Mouse (Mus musculus): ENCODE results near the gene Kcnt1. TPM values are rescaled to one million over a fixed set of nuclear protein-coding genes. Genes with fewer than 3 reads are reported as not detected.

Kcnt1 gene
- polyA plus RNA-seq, 1 experiment from 2014 or later: 3.3 TPM

DNA sequence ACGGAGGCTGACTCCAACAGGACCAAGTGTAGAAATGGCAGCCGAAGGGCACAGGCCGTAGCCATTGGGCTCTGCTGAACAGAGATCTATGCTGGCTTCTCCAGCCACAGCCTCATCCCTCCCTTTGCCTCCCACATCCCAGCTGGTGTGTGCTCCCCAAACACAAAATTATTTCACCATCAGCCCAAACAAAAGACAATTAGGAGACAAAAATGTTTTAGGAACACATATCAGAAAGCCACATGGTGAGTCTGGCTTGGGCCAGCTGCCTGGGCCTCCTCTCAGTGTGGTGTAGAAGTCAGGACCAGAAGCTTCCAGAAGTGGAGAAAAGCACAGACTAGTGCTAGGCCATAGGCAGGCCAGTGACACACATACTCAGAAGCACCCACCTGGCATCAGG lies 19.4 kb upstream of the Kcnt1 start:
- Histone ChIP-seq H3K27me3 (replicated peaks; ENCODE audit: control insufficient read depth, insufficient read depth, low read length) (no peaks in the 10 kb centered on the region), H3K9me3 (replicated peaks; ENCODE audit: control insufficient read depth, low read length) (no peaks in the 10 kb centered on the region), H3K36me3 (ENCODE audit: control insufficient read depth, insufficient read depth, low read length) (no peaks in the 10 kb centered on the region), H3K27ac (ENCODE audit: low read depth, low read length) (no peak overlapping the region), H3K9ac (ENCODE audit: low read length) (no peak overlapping the region), H3K4me1 (ENCODE audit: control insufficient read depth, insufficient read depth, low read length) (0 out of 2 replicates have a peak, but pooled peaks cover 4% of the 10 kb centered on the region), H3K4me2 (ENCODE audit: low read length) (no peak overlapping the region), H3K4me3 (ENCODE audit: low read depth, low read length) (no peak overlapping the region)
- ATAC-seq: no peak
- no peak for DNase-seq (ENCODE audit: low spot score)
- WGBS: 89% methylated on average over 3 of the region's 3 CpGs

DNA sequence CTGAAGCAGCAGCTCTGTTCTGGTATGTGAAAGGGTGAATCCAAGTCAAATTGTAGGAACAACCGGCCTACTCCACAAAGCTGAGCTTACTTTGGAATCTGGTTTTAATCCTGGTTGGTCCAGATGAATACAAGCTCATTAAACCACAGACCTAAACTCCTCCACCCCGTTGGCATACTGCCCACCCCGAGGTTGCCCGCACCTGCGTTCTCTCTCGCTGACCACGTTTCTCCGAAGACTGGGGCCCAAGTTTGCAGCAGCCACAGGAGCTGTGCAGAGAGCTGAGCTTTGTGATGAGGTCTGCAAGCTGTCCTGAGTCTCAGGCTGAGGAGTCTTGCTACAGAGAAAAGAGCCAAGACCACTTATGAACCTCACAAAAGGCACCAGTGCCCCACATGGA lies 17.0 kb upstream of the Kcnt1 start:
- Histone ChIP-seq H3K4me1 (ENCODE audit: control insufficient read depth, insufficient read depth, low read length) (0 out of 2 replicates have a peak, but pooled peaks cover 4% of the 10 kb centered on the region), H3K36me3 (ENCODE audit: control insufficient read depth, insufficient read depth, low read length) (no peaks in the 10 kb centered on the region), H3K4me3 (ENCODE audit: low read depth, low read length) (no peak overlapping the region), H3K9me3 (replicated peaks; ENCODE audit: control insufficient read depth, low read length) (no peaks in the 10 kb centered on the region), H3K27ac (ENCODE audit: low read depth, low read length) (no peak overlapping the region), H3K9ac (ENCODE audit: low read length) (no peak overlapping the region), H3K27me3 (replicated peaks; ENCODE audit: control insufficient read depth, insufficient read depth, low read length) (no peaks in the 10 kb centered on the region), H3K4me2 (ENCODE audit: low read length) (no peak overlapping the region)
- ATAC-seq (no peak), DNase-seq (ENCODE audit: low spot score) (no peak)
- 61% methylated on average over 8 of the region's 8 CpGs for WGBS

DNA sequence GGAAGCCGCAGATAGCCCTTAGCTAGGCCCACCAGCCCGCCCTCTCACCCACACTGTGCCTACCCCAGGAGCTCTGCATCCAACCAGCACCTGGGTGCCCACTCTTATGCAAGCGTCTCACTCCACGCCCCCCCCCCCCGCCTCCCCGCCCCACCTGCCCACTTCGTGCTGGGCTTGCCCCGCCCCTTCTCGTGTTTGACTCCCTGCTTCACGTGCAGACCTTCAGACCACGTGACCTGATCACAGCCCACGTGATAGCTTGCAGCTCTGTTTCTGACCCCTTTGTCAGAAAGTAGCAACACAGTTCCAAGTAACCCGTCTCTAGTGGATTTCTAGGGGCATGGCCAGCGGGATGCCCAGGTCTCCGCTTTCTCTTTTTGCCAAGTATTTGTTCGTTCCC lies 16.3 kb upstream of the Kcnt1 start, which contains the start of gene Sohlh1:
Sohlh1 (minus strand) TSS at position 23 of the 400 bp plus-strand sequence.
- H3K27ac ChIP-seq (ENCODE audit: low read depth, low read length): no peak within 1 kb of the TSS
- no peaks in the 10 kb centered on the region for H3K9me3 ChIP-seq (replicated peaks; ENCODE audit: control insufficient read depth, low read length)
- H3K4me1 ChIP-seq (ENCODE audit: control insufficient read depth, insufficient read depth, low read length): 0 out of 2 replicates have a peak, but pooled peaks cover 4% of the 10 kb centered on the region
- H3K4me2 ChIP-seq (ENCODE audit: low read length): no peak within 1 kb of the TSS
- ATAC-seq: no peak
- DNase-seq (ENCODE audit: low spot score): no peak
- H3K27me3 ChIP-seq (replicated peaks; ENCODE audit: control insufficient read depth, insufficient read depth, low read length): no peaks in the 10 kb centered on the region
- H3K4me3 ChIP-seq (ENCODE audit: low read depth, low read length): no peak within 1 kb of the TSS
- H3K9ac ChIP-seq (ENCODE audit: low read length): no peak within 1 kb of the TSS
- no peaks in the 10 kb centered on the region for H3K36me3 ChIP-seq (ENCODE audit: control insufficient read depth, insufficient read depth, low read length)
- 85% methylated on average over 14 of the region's 16 CpGs for WGBS

DNA sequence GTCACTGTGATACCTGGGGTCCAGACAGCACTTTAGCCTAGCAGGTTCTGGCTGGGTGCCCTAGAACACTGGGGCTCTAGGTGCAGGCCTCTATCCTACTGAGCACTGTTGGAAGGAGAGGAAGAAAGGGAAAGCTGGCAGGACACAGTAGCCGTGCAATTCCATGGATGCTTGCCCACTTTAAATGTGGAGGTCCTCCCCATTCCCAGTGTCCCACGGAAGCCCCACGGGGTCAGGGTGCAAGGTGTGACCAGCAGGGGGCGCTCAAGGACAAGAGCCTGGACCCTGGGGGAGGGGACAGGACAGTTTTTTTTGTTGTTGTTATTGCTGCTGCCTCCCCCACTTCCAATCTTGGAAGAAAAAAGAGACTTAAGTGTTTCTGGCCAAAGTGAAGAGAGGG lies 13.2 kb upstream of the Kcnt1 start:
- Histone ChIP-seq H3K9ac (ENCODE audit: low read length) (no peak overlapping the region), H3K27me3 (replicated peaks; ENCODE audit: control insufficient read depth, insufficient read depth, low read length) (no peaks in the 10 kb centered on the region), H3K36me3 (ENCODE audit: control insufficient read depth, insufficient read depth, low read length) (no peaks in the 10 kb centered on the region), H3K4me1 (ENCODE audit: control insufficient read depth, insufficient read depth, low read length) (no peaks in the 10 kb centered on the region), H3K4me2 (ENCODE audit: low read length) (no peak overlapping the region), H3K9me3 (replicated peaks; ENCODE audit: control insufficient read depth, low read length) (no peaks in the 10 kb centered on the region), H3K27ac (ENCODE audit: low read depth, low read length) (no peak overlapping the region), H3K4me3 (ENCODE audit: low read depth, low read length) (no peak overlapping the region)
- ATAC-seq: no peak
- peak; percentile 28 for DNase-seq (ENCODE audit: low spot score)
- WGBS: 9% methylated on average over 4 of the region's 4 CpGs

DNA sequence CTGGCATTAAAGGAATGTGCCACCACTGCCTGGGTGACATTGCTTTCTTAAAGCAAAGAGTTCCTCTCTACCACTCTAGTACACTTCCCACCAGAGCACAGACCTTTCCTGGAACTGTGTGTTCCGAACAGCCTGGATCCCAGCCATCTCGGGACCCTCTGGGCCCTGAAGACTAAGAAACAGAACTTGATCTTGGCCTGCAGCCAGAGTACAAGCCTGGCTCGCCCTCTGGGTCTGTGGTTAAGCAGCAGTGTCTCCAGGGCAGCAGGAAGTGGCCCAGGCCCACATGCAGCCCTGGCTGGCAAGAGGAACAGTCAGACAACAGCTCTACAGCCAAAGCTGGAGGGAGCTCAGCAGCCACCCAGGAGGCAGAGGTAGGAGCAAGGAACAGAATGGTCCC lies 10.9 kb upstream of the Kcnt1 start:
- Histone ChIP-seq H3K4me3 (ENCODE audit: low read depth, low read length) (no peak overlapping the region), H3K36me3 (ENCODE audit: control insufficient read depth, insufficient read depth, low read length) (no peaks in the 10 kb centered on the region), H3K27ac (ENCODE audit: low read depth, low read length) (no peak overlapping the region), H3K27me3 (replicated peaks; ENCODE audit: control insufficient read depth, insufficient read depth, low read length) (no peaks in the 10 kb centered on the region), H3K4me2 (ENCODE audit: low read length) (no peak overlapping the region), H3K9me3 (replicated peaks; ENCODE audit: control insufficient read depth, low read length) (no peaks in the 10 kb centered on the region), H3K4me1 (ENCODE audit: control insufficient read depth, insufficient read depth, low read length) (no peaks in the 10 kb centered on the region), H3K9ac (ENCODE audit: low read length) (no peak overlapping the region)
- ATAC-seq: no peak
- no peak for DNase-seq (ENCODE audit: low spot score)
- WGBS: 51% methylated on average over 3 of the region's 3 CpGs

DNA sequence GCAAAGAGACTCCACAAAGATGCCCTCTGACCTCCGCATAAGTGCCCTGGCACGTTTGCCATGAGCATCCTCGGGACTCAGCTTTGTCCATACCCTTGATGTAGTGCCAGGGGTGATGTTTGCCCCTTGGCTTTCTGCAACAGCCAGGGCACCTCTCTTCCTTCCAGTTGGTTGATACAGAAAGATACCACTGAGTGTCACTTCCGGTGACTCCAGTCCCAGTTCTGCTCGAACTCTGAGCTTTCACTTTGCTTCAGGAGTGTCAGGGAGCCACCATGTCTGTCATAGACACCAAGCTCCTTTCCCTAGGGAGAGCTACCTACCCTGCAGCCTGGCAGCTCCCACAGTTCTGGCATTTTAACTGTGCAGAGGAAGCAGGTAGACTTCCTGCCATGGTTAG lies 9.5 kb upstream of the Kcnt1 start:
- 86% methylated on average over 5 of the region's 5 CpGs for WGBS
- ATAC-seq (no peak), DNase-seq (ENCODE audit: low spot score) (no peak)
- Histone ChIP-seq H3K9ac (ENCODE audit: low read length) (no peak overlapping the region), H3K27me3 (replicated peaks; ENCODE audit: control insufficient read depth, insufficient read depth, low read length) (no peaks in the 10 kb centered on the region), H3K27ac (ENCODE audit: low read depth, low read length) (no peak overlapping the region), H3K4me3 (ENCODE audit: low read depth, low read length) (no peak overlapping the region), H3K9me3 (replicated peaks; ENCODE audit: control insufficient read depth, low read length) (no peaks in the 10 kb centered on the region), H3K4me2 (ENCODE audit: low read length) (no peak overlapping the region), H3K4me1 (ENCODE audit: control insufficient read depth, insufficient read depth, low read length) (no peaks in the 10 kb centered on the region), H3K36me3 (ENCODE audit: control insufficient read depth, insufficient read depth, low read length) (no peaks in the 10 kb centered on the region)

DNA sequence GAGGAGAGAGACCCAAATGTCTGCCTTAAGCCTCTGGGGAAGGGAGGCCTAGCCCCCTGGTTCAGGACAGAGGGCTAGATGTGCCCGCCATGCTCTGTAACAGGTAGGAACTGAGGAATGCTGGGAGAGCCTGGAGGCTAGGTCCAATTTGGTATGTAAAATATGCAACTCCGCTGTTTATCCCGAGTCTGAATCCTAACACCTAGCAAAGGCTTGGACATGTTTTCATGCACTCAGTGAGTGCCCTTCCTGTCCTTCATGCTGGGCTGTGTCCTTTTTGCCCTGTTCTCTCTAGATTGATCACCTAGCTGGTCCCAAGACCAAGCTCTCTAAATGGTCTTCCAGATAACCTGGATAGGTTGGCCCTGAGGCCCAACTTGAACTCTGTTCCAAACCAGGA lies 3.6 kb upstream of the Kcnt1 start:
- WGBS: 84% methylated on average over 3 of the region's 3 CpGs
- no peak for ATAC-seq
- Histone ChIP-seq H3K27ac (ENCODE audit: low read depth, low read length) (no peak overlapping the region), H3K9me3 (replicated peaks; ENCODE audit: control insufficient read depth, low read length) (no peaks in the 10 kb centered on the region), H3K4me2 (ENCODE audit: low read length) (no peak overlapping the region), H3K9ac (ENCODE audit: low read length) (no peak overlapping the region), H3K4me3 (ENCODE audit: low read depth, low read length) (no peak overlapping the region), H3K4me1 (ENCODE audit: control insufficient read depth, insufficient read depth, low read length) (peaks cover 13% of the 10 kb centered on the region; the same call in 1 of the 2 replicates), H3K27me3 (replicated peaks; ENCODE audit: control insufficient read depth, insufficient read depth, low read length) (peaks cover 12% of the 10 kb centered on the region; the same call in 1 of the 2 replicates), H3K36me3 (ENCODE audit: control insufficient read depth, insufficient read depth, low read length) (no peaks in the 10 kb centered on the region)
- no peak for DNase-seq (ENCODE audit: low spot score)

DNA sequence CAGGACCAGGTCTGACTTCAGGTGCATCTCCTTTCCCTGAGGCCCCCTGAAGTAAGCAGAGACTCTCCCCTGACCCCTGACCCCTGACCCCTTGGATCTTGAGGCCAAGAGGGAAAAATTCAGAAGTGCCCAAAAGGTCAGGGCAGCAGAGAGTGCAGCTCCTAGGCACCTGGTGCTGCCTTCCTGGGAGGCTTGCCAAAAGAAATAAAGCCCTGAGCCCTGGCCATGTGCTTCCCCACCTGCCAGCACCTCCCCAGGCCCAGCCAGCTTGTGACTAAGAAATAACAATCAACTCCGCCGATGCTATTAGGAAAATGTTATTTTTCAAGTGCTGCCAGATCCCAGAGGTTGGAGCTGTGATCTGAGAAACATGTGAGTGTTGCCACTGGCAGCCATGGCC lies 1.5 kb upstream of the Kcnt1 start:
- ATAC-seq (no peak), DNase-seq (ENCODE audit: low spot score) (no peak)
- Histone ChIP-seq H3K4me2 (ENCODE audit: low read length) (no peak overlapping the region), H3K9me3 (replicated peaks; ENCODE audit: control insufficient read depth, low read length) (no peaks in the 10 kb centered on the region), H3K4me1 (ENCODE audit: control insufficient read depth, insufficient read depth, low read length) (peaks cover 13% of the 10 kb centered on the region; the same call in 1 of the 2 replicates), H3K4me3 (ENCODE audit: low read depth, low read length) (no peak overlapping the region), H3K27ac (ENCODE audit: low read depth, low read length) (no peak overlapping the region), H3K27me3 (replicated peaks; ENCODE audit: control insufficient read depth, insufficient read depth, low read length) (peaks cover 16% of the 10 kb centered on the region; the same call in 1 of the 2 replicates), H3K9ac (ENCODE audit: low read length) (no peak overlapping the region), H3K36me3 (ENCODE audit: control insufficient read depth, insufficient read depth, low read length) (no peaks in the 10 kb centered on the region)
- WGBS: 65% methylated on average over 2 of the region's 2 CpGs

DNA sequence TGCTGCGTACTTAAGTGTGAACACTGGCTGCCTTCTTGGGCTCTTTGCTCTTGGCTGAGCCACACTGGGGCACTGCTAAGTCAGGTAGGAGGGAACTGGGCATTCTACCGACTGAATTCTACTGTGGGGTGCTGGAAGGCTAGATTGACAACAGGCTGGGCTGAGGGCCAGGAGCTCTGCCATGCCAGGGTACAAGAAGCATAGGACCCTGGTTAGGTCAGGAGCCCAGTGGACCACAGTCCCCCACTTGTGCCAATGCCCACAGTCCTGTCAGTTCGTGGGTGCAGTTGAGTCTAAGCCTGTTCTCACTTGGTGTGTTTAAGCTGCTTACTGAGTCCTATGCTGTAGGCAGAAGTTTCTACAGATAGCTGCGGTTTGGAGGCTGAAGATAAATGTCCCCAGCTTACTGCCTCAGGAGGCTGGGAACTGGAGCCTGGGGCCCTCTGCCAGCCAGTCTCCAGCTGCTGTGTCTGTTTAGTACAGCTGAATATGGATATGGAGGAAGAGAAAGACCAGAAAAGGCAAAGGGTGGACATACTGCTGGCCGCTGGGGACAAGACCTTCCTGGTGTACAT lies 751 bp upstream of the Kcnt1 start:
- Histone ChIP-seq H3K9ac (ENCODE audit: low read length) (no peak overlapping the region), H3K27ac (ENCODE audit: low read depth, low read length) (no peak overlapping the region), H3K36me3 (ENCODE audit: control insufficient read depth, insufficient read depth, low read length) (no peaks in the 10 kb centered on the region), H3K9me3 (replicated peaks; ENCODE audit: control insufficient read depth, low read length) (no peaks in the 10 kb centered on the region), H3K4me1 (ENCODE audit: control insufficient read depth, insufficient read depth, low read length) (peaks cover 13% of the 10 kb centered on the region; the same call in 1 of the 2 replicates), H3K4me3 (ENCODE audit: low read depth, low read length) (no peak overlapping the region; the same call in 1 of the 2 replicates), H3K27me3 (replicated peaks; ENCODE audit: control insufficient read depth, insufficient read depth, low read length) (peaks cover 16% of the 10 kb centered on the region; the same call in 1 of the 2 replicates), H3K4me2 (ENCODE audit: low read length) (peak overlapping the region; percentile 96)
- DNase-seq (ENCODE audit: low spot score) (no peak), ATAC-seq (no peak)
- 49% methylated on average over 5 of the region's 5 CpGs for WGBS

Measured in forebrain, embryonic 14.5 days (tissue).